Mouse (Mus musculus): ENCODE measurements around the gene Nxt1.

DNA sequence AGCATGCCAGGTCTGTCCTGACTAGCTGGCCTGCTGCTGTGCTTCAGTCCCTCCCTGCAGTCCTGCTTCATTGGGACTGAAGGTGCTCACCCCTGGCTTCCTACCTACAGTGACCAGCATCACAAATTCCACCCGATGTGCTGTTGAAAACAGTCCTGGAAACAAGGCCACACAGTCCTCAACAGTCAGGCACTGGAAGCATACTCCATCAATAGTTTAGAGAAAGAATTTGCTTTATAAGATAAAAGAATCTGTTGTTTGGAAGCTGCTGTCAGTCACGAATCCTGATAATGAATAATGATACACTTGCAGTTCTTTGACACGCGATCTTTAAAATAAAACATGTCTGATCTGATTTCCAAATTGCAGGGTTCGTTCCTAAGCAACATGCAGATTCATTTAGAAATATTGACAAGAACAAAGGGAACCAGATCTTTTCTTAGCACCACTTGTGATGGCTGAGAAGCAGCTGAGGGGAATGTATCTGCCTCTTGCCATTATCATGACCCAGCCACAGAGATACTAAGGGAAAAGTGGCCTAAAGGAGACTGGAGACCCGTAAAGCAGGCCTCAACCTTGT lies 27.9 kb upstream of the Nxt1 start:
- no peak for TF ChIP-seq CTCF (IDR thresholded peaks at IDR 0.05; ENCODE audit: borderline replicate concordance, insufficient read depth, low read length)
- TF ChIP-seq POLR2A (IDR thresholded peaks at IDR 0.05; ENCODE audit: low read depth, low read length), result no peak

Data from embryonic fibroblast, embryonic 13.5 days (primary cell).